Mouse (Mus musculus): ENCODE data around the gene Naa20.

Naa20 gene

DNA sequence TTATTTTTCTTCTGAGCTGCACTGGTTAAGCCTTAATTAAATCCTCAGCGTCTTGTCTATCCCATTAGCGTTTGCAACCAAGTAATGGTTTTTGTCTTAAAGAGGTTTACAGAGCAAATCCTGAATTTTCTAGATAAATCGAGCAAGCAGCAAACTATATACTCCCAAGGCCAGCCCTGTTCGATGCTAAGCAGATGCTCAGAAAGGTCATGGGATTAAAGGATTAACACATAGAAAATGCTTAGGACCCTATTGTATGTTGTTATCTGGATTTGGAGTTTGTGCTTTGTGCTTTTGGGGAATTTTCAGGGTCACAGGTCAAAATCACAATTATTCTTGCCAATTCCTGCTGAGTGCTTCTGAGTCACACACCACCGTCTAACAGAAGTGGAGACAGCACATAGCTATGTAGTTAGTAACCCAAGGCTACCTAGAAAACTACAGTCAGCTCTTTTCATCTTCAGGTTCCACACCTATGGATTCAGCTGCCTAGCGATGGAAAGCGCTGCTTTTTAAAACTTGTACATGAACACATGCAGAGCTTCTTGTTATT is 46.6 kb downstream of the Naa20 start:
- intact Hi-C loops (cut with DNase I), result no loop called here

DNA sequence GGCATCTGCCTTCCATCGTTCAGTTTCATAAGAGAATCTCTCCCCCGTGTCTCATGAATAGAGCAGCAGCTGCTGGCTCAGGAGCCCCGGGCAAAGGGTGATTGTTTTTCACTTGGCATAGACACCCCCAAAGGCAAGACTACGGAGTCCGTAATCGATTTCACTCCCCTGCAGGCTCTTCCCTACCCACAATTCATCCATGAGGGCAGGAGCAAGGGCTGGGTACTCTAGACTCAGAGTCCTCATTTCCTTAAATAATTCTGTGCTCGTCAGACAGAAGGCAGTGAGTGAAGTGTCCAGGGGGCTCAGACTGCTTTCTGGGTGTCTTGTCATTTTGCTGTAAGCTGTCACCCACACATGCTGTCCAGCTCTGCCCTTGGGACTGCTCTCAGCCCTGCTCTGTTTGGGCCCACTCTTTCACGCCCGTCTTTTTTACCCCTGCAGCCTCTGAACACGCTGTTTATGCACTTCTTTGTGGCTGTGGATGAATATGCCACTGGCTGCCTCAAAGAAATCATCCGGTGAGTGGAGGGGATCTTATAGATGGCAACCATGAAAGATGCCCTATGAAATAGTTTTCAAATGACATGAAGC is 47.7 kb downstream of the Naa20 start:
- intact Hi-C loops (cut with DNase I), result loop anchor here (10.0 kb wide), 2 partner anchors 265 to 435 kb away; no protein-coding TSS in a partner anchor

DNA sequence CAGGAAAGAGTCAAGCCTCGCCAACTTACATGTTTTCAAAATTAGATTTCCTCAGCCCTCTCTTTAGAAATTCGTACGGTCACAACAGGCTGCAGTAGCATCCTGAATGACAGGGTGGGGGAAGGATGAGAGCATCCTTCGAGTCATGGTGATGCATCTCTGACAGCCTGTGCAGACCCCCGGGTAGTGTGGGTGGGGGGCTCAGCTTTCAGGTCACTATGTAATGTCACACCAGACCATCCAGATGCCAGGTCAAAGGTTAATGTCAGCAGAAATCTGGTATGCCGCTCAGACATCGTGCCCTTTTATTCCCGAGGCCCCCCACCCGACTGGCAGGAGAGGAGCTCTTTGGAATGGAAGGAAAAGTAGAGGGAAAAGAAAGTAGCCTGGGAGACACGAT is 48.3 kb downstream of the Naa20 start:
- intact Hi-C loops (cut with DNase I), result loop anchor here (10.0 kb wide), 2 partner anchors 265 to 435 kb away; no protein-coding TSS in a partner anchor

DNA sequence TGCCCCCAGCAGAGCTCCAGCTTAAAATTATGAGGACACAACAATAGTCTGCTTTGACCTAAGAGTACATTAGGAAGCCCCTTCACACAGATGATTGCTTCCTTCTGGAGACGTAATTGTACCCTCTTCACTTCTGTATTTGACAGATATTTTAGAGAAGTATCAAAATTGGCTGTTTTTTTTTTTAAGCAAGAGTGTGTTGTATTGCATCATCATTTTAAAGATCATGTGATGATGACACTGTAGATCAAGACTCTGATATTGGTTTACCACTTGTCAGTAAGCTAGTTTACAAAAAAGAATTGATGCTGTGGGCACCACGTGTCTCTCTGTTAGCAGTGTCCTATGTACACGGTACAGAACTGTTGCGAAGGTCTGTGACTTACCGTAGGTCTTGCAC is 50.8 kb downstream of the Naa20 start:
- intact Hi-C loops (cut with DNase I), result loop anchor here (10.0 kb wide), 2 partner anchors 262 to 432 kb away; no protein-coding TSS in a partner anchor

DNA sequence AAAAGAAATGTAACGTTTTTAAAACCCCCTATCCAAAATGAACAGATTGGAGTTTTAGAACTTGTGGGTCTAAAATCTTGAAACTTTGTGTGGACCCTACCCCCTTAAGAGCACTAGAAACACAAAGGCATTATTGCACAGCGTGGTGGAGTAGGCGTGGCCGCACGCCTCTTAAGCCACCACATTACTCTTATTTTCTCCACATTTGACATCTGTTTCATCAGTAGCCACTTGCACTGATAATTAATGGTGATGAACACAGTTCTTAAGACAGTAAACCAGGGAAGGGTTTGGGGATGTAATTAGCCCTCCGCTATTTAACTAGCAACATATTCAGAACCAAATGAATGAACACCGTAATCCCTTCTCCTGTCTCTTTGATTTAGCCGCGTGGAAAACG is 53.9 kb downstream of the Naa20 start:
- intact Hi-C loops (cut with DNase I), result loop anchor here (5.0 to 10.0 kb wide), 4 partner anchors 259 to 461 kb away; no protein-coding TSS in a partner anchor

DNA sequence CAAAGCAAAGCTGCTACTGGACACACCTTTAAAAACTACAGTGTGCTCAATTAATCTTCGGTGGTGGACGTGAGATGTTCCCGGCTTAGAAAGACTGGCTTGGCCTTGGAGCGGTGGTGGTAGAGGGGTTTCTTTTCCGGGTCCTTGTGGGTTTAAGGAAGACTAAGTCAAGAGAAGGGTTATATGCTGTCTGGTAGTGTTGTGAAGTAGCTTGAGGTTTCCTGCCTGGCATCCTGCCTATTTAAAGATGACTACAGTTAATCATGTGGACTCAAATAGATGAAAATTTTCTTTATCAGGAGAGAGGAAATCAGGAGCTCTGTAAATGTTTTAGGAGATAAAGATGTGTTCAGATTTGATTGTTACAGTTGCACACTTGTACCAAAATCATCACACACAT is 54.4 kb downstream of the Naa20 start:
- intact Hi-C loops (cut with DNase I), result loop anchor here (5.0 to 10.0 kb wide), 4 partner anchors 258 to 461 kb away; no protein-coding TSS in a partner anchor

DNA sequence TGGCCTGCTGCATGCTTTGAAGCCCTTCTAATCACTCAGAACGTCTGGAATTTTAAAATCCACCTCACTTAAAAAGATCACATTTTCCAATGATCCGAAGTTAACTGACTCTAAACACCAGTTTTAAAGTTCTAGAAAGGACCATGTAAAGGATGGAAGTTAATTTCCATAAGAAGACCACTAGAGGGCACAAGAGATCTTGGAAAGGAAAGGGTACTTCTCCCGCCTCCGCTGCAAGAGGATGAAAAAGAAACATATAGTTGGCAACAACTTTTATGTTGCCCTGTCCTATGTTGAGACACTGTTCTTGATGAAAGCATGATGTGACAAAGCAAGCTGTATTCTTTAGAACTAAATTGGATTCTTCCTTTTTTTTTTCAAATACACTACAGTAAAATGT is 55.6 kb downstream of the Naa20 start:
- intact Hi-C loops (cut with DNase I), result loop anchor here (5.0 to 10.0 kb wide), 4 partner anchors 257 to 460 kb away; no protein-coding TSS in a partner anchor

DNA sequence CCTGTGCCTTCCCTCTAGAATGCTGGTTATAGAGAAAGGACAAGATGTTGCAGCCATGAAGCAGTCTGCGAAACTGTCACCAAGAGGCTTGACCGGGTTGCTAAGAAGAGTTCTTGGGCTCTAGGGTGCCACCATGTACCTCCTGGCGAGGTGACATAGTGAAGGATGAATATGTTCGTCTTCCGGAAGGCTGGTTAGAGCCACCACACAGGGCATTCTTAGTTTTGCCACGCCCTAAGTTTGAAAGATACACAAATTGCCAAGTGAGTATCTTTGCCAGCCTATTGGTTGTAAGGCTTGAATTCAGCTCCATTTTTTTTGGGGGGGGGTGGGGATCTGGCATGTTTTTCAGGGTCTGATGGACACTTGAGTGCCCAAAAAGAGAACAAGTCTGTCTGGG is 56.2 kb downstream of the Naa20 start:
- intact Hi-C loops (cut with DNase I), result loop anchor here (5.0 to 10.0 kb wide), 4 partner anchors 257 to 459 kb away; no protein-coding TSS in a partner anchor

DNA sequence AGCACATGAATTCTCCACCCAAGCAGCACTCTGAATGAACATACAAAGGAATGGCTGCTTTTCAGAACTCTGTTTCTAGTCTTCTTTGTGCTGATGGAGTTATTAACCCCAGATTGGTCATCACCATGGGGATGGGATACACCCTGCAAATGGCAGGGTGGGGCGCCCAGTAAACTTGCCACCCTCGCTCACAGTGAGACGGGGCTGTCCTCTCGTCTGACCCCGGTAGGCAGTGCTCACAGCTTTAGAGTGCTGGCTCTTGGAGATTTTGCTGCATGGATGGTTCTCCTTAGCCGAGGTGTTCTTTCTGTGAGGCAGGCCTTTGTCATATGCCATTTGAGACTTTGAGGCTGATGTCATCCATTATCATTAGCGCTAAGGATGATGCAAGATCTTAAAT is 56.7 kb downstream of the Naa20 start:
- intact Hi-C loops (cut with DNase I), result loop anchor here (5.0 to 10.0 kb wide), 4 partner anchors 256 to 459 kb away; no protein-coding TSS in a partner anchor

DNA sequence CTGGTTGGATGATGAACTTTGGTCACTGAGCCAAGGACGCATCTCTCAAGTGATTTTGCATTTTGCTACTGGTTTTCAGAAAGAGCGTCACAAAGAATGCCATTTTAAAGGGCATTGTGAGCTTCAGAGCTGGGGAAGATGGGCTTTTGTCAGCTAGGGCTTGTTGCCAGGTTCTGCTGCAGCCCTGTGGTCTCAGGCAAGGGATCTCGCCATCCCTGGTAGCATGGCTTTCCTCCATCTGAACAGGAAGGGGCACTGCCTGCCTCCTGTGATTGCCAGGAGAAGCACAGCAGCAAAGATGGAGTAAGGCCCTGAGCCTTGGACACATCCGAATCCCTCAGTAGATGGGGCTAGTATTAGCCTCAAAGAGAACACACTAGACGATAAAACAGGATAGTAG is 60.0 kb downstream of the Naa20 start:
- intact Hi-C loops (cut with DNase I), result no loop called here

Small RNAs within 50 kb of the gene (microRNA-seq; reads per million reads assigned to microRNA genes)
- 0 reads per million in 2 experiments for gene Gm25026
